Mouse (Mus musculus): ENCODE data around the gene Foxs1. TPM values are rescaled to one million over a fixed set of nuclear protein-coding genes. Genes with fewer than 3 reads are reported as not detected.

Foxs1 gene
- polyA plus RNA-seq, 1 experiment from 2014 or later = 2.4 TPM

GRCm38 (mm10) chr2:152911031-152911430 lies 22.0 kb downstream of the Foxs1 start, which contains the start of gene Mylk2:
Gene Mylk2, plus strand, starts transcription at chr2:152911352.
- no peak for ATAC-seq (ENCODE audit: low FRiP score, low read depth)
- peaks cover 53% of the 10 kb centered on the region for H3K27me3 ChIP-seq
- H3K4me3 ChIP-seq = no peak within 1 kb of the TSS
- no peak within 1 kb of the TSS for H3K4me2 ChIP-seq (replicated peaks)
- H3K27ac ChIP-seq (replicated peaks) = no peak within 1 kb of the TSS
- H3K36me3 ChIP-seq = no peaks in the 10 kb centered on the region
- no peaks in the 10 kb centered on the region for H3K9me3 ChIP-seq
- WGBS = 28% methylated on average over 12 of the region's 12 CpGs
- no peak within 1 kb of the TSS for H3K9ac ChIP-seq (replicated peaks)
- H3K4me1 ChIP-seq = peaks cover 16% of the 10 kb centered on the region; the same call in 1 of the 2 replicates

DNA sequence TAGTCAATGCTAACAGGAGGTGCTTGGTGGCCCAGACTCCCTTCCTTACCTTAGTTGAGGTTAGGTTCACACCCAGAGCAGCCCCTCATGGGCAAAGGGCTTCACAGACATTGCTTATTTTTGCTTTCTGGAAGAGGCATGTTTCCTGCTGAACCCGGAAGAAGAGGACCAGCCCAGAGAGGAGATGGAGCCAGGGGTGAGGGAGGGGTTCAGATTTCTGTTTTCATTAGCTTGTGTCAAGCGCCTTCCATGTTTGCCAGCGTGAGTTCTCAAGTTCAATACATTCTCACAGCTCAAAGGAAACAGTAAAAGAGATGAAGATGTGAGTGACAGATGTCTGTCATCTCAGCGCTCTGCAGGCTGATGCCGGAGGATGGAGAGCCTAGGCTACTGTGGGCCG lies 23.2 kb downstream of the Foxs1 start:
- Histone ChIP-seq H3K36me3 (no peaks in the 10 kb centered on the region), H3K9ac (replicated peaks) (no peak overlapping the region), H3K4me3 (no peak overlapping the region), H3K4me1 (peaks cover 16% of the 10 kb centered on the region; the same call in 1 of the 2 replicates), H3K4me2 (replicated peaks) (no peak overlapping the region), H3K27me3 (peaks cover 46% of the 10 kb centered on the region), H3K9me3 (no peaks in the 10 kb centered on the region), H3K27ac (replicated peaks) (no peak overlapping the region)
- WGBS = 80% methylated on average over 6 of the region's 6 CpGs
- ATAC-seq (ENCODE audit: low FRiP score, low read depth) = no peak

DNA sequence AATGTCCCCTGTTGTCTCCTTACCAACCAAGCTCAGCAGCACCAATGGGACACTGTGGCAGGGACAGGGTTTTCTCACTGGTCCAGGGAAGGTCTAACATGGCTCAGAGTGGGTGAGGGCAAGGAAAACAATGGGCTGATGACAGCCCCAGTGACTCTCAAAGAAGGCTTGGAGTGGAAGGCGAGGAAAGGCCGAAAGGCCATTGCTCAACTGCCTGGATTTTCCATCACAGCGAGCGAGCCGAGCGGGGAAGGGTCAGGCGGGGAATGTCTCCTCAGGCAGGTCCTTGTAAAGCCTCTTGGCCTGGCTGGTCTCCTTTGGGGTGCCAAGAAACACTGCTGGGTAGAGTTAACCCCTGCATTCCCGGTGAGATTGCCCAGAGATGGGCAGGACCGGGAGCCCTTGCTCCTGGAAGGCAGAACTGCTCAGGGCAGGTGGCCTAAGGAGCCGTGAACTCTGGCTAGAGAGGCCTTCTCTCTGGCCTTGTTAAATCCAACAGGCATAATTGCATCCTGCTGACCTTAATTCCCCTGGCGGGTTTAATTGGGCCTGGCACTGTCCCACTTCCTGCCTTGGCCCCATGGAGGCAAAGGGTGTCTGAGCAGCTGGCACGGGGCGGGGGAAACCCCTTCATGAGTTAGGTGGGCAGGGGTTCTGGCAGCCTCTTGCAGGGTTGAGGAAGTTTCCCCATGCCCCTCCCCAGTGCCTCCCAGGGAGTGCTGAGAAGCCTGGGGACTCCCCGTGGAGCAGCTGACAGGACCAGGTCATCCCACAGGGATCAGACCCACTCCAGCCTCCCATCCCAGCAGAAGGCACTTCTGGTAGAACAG lies 25.7 kb downstream of the Foxs1 start:
- H3K4me2 ChIP-seq (replicated peaks) = no peak overlapping the region
- H3K9ac ChIP-seq (replicated peaks) = no peak overlapping the region
- no peak overlapping the region for H3K4me3 ChIP-seq
- H3K27ac ChIP-seq (replicated peaks) = no peak overlapping the region
- peaks cover 13% of the 10 kb centered on the region for H3K4me1 ChIP-seq
- H3K36me3 ChIP-seq = no peaks in the 10 kb centered on the region
- H3K9me3 ChIP-seq = no peaks in the 10 kb centered on the region
- H3K27me3 ChIP-seq = peaks cover 36% of the 10 kb centered on the region
- WGBS = 54% methylated on average over 14 of the region's 14 CpGs
- no peak for ATAC-seq (ENCODE audit: low FRiP score, low read depth)

DNA sequence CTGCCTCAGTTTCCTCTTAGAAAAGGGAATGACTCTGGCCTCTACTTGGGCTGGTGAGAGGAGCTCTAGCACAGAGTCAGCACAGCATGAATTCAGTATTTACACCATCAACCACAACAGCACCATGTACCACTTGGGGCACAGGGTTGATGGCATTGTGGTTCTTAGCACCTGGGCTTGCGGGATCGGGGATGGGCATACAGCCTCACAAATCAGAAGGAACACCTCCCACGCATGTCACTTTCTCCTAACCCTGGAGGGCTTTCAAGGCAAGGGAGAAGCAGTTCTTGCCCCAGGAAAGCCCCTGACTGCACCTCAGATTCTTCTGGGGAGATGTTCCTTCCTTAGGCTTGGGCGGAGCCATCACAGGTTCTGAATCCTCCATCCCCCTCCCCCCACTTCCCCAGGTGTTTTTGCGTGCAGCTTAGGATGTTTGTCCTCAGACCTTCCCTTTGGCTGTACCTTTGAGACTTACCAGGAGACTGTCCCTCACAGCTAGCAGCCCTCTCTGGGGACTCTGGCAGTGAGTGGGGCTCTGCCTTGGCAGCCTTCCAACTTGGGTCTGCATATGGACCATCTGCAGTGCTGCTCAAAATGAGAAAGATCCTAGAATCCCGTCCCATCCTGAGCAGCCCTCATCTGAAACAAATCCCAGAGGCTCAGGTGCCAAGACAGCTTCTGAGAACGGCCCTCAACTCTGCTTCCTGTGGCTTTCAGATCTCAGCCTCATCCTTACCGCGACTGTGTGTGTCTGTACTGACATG lies 26.6 kb downstream of the Foxs1 start:
- Histone ChIP-seq H3K36me3 (no peaks in the 10 kb centered on the region), H3K27me3 (peaks cover 31% of the 10 kb centered on the region), H3K4me2 (replicated peaks) (no peak overlapping the region), H3K9ac (replicated peaks) (no peak overlapping the region), H3K9me3 (no peaks in the 10 kb centered on the region), H3K4me3 (no peak overlapping the region), H3K27ac (replicated peaks) (no peak overlapping the region), H3K4me1 (peaks cover 19% of the 10 kb centered on the region)
- WGBS = 70% methylated on average over 9 of the region's 9 CpGs
- ATAC-seq (ENCODE audit: low FRiP score, low read depth) = no peak

- Histone ChIP-seq H3K36me3 (no peaks in the 10 kb centered on the region), H3K4me2 (replicated peaks) (no peak overlapping the region), H3K9ac (replicated peaks) (no peak overlapping the region), H3K4me3 (no peak overlapping the region), H3K27ac (replicated peaks) (no peak overlapping the region), H3K27me3 (peaks cover 19% of the 10 kb centered on the region), H3K4me1 (peaks cover 19% of the 10 kb centered on the region), H3K9me3 (no peaks in the 10 kb centered on the region)
- no peak for ATAC-seq (ENCODE audit: low FRiP score, low read depth)
- 67% methylated on average over 11 of the region's 11 CpGs for WGBS
Measured at GRCm38 (mm10) chr2:152905036-152905829, 27.8 kb downstream of the Foxs1 start.

DNA sequence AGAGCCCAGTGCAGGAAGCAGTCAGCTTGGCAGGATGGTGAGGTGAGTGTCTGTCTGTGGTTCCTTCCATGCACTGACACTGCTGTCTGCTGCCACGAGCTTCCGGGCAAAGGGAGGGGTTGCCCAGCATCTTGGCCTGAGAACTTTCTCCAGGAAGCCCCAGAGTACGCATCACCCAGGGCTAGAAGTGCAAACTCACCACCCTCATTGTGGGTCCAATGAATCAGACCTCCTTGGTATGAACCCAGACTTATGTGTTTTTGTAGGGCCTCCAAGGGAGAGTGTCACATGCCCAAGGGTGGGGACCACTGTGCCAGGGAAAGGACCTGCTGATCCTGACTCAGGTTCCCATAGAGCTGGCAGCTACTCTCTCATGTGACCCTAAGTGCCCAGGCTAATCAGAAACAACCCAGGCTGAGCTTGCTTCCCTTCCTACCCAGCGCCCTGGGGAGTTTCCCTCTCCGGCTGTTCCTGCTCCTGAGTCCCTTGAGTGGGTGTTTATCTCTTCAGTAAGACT lies 28.8 kb downstream of the Foxs1 start:
- H3K27ac ChIP-seq (replicated peaks) = no peak overlapping the region
- 81% methylated on average over 5 of the region's 5 CpGs for WGBS
- no peak overlapping the region for H3K4me2 ChIP-seq (replicated peaks)
- ATAC-seq (ENCODE audit: low FRiP score, low read depth) = no peak
- peaks cover 19% of the 10 kb centered on the region for H3K4me1 ChIP-seq
- H3K27me3 ChIP-seq = peaks cover 19% of the 10 kb centered on the region
- H3K9ac ChIP-seq (replicated peaks) = no peak overlapping the region
- H3K36me3 ChIP-seq = no peaks in the 10 kb centered on the region
- no peaks in the 10 kb centered on the region for H3K9me3 ChIP-seq
- no peak overlapping the region for H3K4me3 ChIP-seq

DNA sequence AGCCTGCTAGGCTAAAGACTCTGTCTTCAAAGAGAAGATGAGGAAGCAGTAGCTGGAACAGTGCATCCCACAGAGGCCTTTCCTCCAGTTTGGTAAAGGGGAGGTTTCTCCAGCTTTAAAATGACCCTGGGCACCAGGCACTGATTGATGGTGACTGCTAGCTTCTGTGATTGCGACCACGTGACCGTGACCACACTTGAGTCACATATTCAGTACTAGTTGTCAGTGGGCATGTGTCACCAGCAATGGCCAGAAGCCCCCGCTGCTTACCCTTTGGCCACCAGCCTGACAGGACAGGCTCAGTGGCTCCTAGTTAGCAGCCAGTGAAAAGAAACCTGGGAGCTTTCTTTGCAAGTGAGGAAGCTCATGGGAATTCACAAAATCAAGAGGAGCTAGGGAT lies 29.4 kb downstream of the Foxs1 start:
- Histone ChIP-seq H3K27me3 (peaks cover 19% of the 10 kb centered on the region), H3K4me2 (replicated peaks) (no peak overlapping the region), H3K4me3 (no peak overlapping the region), H3K36me3 (no peaks in the 10 kb centered on the region), H3K9ac (replicated peaks) (no peak overlapping the region), H3K27ac (replicated peaks) (no peak overlapping the region), H3K4me1 (peaks cover 19% of the 10 kb centered on the region), H3K9me3 (no peaks in the 10 kb centered on the region)
- no peak for ATAC-seq (ENCODE audit: low FRiP score, low read depth)
- WGBS = 89% methylated on average over 4 of the region's 4 CpGs

- Histone ChIP-seq H3K4me1 (peaks cover 19% of the 10 kb centered on the region), H3K36me3 (no peaks in the 10 kb centered on the region), H3K9ac (replicated peaks) (no peak overlapping the region), H3K9me3 (no peaks in the 10 kb centered on the region), H3K4me3 (no peak overlapping the region), H3K27me3 (peaks cover 19% of the 10 kb centered on the region), H3K27ac (replicated peaks) (no peak overlapping the region), H3K4me2 (replicated peaks) (no peak overlapping the region)
- WGBS = 7% methylated on average over 3 of the region's 3 CpGs
- no peak for ATAC-seq (ENCODE audit: low FRiP score, low read depth)
Measured at GRCm38 (mm10) chr2:152902658-152903057, 30.4 kb downstream of the Foxs1 start.

DNA sequence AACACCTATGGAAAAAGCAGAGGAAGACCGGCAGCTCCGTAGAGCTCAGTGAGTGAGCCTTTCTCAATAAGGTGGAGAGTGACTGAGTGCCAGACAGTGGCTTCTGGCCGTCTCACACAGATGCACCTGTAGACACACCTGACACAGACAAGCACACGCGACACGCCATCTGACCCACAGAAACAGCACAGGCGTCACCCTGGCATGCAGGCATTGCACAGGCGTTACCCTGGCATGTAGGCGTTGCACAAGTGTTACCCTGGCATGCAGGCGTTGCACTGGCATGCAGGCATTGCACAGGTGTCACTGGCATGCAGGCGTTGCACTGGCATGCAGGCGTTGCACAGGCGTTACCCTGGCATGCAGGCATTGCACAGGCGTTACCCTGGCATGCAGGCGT lies 31.7 kb downstream of the Foxs1 start:
- Histone ChIP-seq H3K4me3 (no peak overlapping the region), H3K9ac (replicated peaks) (no peak overlapping the region), H3K4me1 (peaks cover 10% of the 10 kb centered on the region), H3K27ac (replicated peaks) (no peak overlapping the region), H3K36me3 (0 out of 2 replicates have a peak, but pooled peaks cover 3% of the 10 kb centered on the region), H3K9me3 (no peaks in the 10 kb centered on the region), H3K4me2 (replicated peaks) (no peak overlapping the region), H3K27me3 (peaks cover 11% of the 10 kb centered on the region)
- WGBS = 93% methylated on average over 15 of the region's 15 CpGs
- no peak for ATAC-seq (ENCODE audit: low FRiP score, low read depth)

- ATAC-seq (ENCODE audit: low FRiP score, low read depth) = no peak
- Histone ChIP-seq H3K36me3 (peaks cover 25% of the 10 kb centered on the region), H3K27ac (replicated peaks) (no peak overlapping the region), H3K4me3 (no peak overlapping the region), H3K4me2 (replicated peaks) (no peak overlapping the region), H3K9ac (replicated peaks) (no peak overlapping the region), H3K9me3 (no peaks in the 10 kb centered on the region), H3K4me1 (peaks cover 10% of the 10 kb centered on the region), H3K27me3 (peaks cover 6% of the 10 kb centered on the region; the same call in 1 of the 2 replicates)
- WGBS = 77% methylated on average over 6 of the region's 6 CpGs
Measured at GRCm38 (mm10) chr2:152899011-152899410, 34.0 kb downstream of the Foxs1 start.

- Histone ChIP-seq H3K27ac (replicated peaks) (no peak overlapping the region), H3K4me2 (replicated peaks) (no peak overlapping the region), H3K4me3 (no peak overlapping the region), H3K36me3 (peaks cover 46% of the 10 kb centered on the region), H3K9ac (replicated peaks) (no peak overlapping the region), H3K9me3 (no peaks in the 10 kb centered on the region), H3K4me1 (peaks cover 2% of the 10 kb centered on the region; the same call in 1 of the 2 replicates), H3K27me3 (0 out of 2 replicates have a peak, but pooled peaks cover 4% of the 10 kb centered on the region)
- 91% methylated on average over 3 of the region's 3 CpGs for WGBS
- ATAC-seq (ENCODE audit: low FRiP score, low read depth) = no peak
Measured at GRCm38 (mm10) chr2:152896926-152897325, 36.1 kb downstream of the Foxs1 start.
